Mouse (Mus musculus) megakaryocyte-erythroid progenitor cell, adult 5-6 weeks (primary cell): ENCODE measurements around the gene Cdh13. TPM values are rescaled to one million over a fixed set of nuclear protein-coding genes. Genes with fewer than 3 reads are reported as not detected.
A peak's percentile ranks its signal among the peaks of the same experiment; 100 is the strongest.

ENCODE experiments used
- ATAC-seq: replicated peaks from 2 replicates; pipeline ENCODE4 v1.8.0; 2016; ENCODE audit warnings: mild to moderate bottlenecking, inconsistent platforms; ENCODE audit not compliant: severe bottlenecking, poor library complexity, low FRiP score, low TSS enrichment
- total RNA-seq, 2 experiments: library from RNA; stranded (forward) in 1 of 2; stranded (reverse) in 1 of 2; fragments of 200-1000, 215-1000 nt in 1 of 2; fragments of >200 nt in 1 of 2; fragmentation: Nextera tagmentation in 1 of 2; gene quantifications; 2 replicates each; pipeline ENCODE4 v1.2.3; 2014 to 2017

Cdh13 gene
- total RNA-seq, 2 experiments from 2014 or later = not detected

- no peak for ATAC-seq
Measured at GRCm38 (mm10) chr8:119258642-119259041, 975.1 kb downstream of the Cdh13 start.

GRCm38 (mm10) chr8:119263750-119264149, 980.2 kb downstream of the Cdh13 start:
- ATAC-seq = no peak

- no peak for ATAC-seq
Measured at GRCm38 (mm10) chr8:119266304-119266703, 982.8 kb downstream of the Cdh13 start.

DNA sequence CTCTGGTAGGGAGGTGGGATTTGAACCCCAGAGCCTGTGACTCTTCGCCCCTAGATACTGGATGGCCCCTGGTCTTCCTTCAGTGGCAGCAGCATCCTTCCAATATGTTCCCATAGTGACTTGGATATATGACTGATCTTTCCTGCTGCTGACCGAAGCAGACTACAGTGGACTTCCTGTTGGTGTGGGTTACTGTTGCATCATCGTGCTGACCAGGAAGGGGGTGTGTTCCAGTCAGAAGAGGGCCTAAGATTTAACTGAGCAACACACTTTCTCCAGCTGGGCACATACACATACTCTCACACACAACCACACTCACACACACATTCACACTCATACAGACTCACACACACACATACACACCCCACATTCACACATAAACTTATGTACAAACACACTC, 986.0 kb downstream of the Cdh13 start:
- no peak for ATAC-seq

- ATAC-seq = no peak
Measured at GRCm38 (mm10) chr8:119270371-119270770, 986.8 kb downstream of the Cdh13 start.

- ATAC-seq = no peak
Measured at GRCm38 (mm10) chr8:119272891-119273290, 989.4 kb downstream of the Cdh13 start.

DNA sequence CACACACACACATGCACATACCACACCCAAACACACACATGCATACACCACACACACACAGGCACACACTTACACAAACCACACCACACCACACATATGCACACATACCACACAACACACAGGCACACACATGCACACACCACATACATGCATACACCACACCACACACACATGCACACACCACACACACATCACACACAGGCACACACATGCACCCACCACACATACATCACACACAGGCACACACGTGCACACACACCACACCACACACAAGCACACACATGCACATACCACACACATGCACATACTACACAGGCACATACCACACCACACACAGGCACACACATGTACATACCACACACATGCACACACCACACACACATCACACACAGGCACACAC, 991.9 kb downstream of the Cdh13 start:
- no peak for ATAC-seq

GRCm38 (mm10) chr8:119277047-119277451, 993.5 kb downstream of the Cdh13 start:
- no peak for ATAC-seq

- no peak for ATAC-seq
Measured at GRCm38 (mm10) chr8:119281761-119282160, 998.2 kb downstream of the Cdh13 start.

DNA sequence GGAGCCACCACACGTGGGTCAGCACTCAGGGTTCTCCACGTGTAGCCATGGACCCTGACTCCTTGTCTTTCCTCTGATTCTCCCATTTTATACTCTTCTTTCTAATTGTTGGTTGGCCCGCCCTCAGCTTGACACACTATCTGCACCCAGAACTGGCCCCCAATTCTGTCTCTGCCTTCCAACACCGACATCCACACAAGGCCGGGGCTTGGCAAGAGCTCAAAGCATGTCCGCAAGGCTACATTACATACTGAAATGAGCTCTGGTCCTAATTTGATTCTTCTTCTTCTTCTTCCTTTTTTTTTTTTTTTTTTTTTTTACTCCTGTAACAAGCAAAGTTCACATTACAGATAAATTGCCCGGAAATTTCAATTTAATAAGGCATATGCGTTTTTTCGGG, 1001.0 kb downstream of the Cdh13 start:
- ATAC-seq = no peak

- ATAC-seq = no peak
Measured at GRCm38 (mm10) chr8:119284920-119285319, 1001.4 kb downstream of the Cdh13 start.

DNA sequence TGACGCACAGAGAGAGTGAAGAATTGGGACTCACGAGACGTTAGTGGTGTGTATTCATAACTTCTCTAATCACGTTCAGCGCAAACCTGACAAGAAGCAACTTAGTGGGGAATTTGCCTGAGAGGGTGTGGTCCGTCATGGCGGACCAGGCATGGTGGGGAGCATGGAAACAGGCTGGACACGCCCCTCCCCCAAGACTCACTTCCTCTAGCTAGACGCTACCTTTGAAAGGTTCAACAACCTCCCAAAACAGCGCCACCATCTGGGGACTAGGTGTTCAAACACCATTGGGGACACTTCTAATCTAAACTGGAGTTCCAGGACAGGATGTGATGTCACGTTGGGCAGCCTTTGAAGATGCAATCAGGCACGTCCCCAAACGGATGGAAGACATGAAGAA, 1011.9 kb downstream of the Cdh13 start:
- ATAC-seq = no peak

DNA sequence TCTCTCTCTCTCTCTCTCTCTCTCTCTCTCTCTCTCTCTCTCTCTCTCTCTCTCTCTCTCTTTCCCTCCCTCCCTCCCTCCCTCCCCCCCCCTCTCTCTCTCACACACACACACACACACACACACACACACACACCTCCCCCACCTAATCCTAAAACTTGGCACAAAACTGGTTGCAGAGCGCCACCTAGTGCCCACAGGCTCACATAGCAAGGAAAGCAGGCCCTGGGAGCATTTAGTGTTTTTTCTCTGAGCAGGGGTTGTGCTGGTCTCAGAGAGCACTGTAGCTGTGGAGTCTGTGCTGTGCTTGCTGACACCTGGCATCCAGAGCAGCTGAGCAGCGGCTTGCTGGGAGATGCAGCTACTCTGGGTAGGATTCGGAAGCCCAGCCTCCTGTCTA, 1014.2 kb downstream of the Cdh13 start:
- peak; percentile 47; the same call in 1 of the 2 replicates for ATAC-seq

- no peak for ATAC-seq
Measured at GRCm38 (mm10) chr8:119300335-119300734, 1016.8 kb downstream of the Cdh13 start.

GRCm38 (mm10) chr8:119304196-119304595, 1020.7 kb downstream of the Cdh13 start:
- no peak for ATAC-seq

GRCm38 (mm10) chr8:119311412-119311811, 1027.9 kb downstream of the Cdh13 start:
- ATAC-seq = 0 out of 2 replicates have a peak, but pooled peaks have one; percentile 51

DNA sequence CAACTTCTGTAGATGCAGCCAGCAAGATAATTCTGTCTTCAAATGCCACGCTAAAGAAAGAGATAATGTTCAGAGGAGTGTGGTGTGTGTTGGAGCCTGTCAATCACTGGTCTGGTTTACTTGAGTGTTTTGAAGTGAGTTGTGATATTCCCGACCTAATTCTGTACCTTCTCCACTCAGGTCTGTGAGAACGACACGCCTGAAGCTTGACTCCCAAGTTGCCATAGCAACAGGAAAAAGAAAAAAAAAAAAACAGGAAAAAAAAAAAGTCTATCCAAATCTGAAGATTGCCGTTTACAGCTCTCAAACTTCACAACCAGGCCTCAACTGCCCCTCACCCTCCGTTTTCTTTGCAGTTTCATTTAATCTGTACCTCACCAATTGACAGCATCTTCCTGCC, 1039.7 kb downstream of the Cdh13 start:
- ATAC-seq = no peak

GRCm38 (mm10) chr8:119339546-119339945, 1056.0 kb downstream of the Cdh13 start:
- ATAC-seq = no peak

GRCm38 (mm10) chr8:119343606-119344005, 1060.1 kb downstream of the Cdh13 start:
- ATAC-seq = no peak

- peak; percentile 98 for ATAC-seq
Measured at GRCm38 (mm10) chr8:119344190-119344856, 1060.8 kb downstream of the Cdh13 start, which contains the start of gene Hsbp1. Gene Hsbp1, plus strand, starts transcription at chr8:119344488.

DNA sequence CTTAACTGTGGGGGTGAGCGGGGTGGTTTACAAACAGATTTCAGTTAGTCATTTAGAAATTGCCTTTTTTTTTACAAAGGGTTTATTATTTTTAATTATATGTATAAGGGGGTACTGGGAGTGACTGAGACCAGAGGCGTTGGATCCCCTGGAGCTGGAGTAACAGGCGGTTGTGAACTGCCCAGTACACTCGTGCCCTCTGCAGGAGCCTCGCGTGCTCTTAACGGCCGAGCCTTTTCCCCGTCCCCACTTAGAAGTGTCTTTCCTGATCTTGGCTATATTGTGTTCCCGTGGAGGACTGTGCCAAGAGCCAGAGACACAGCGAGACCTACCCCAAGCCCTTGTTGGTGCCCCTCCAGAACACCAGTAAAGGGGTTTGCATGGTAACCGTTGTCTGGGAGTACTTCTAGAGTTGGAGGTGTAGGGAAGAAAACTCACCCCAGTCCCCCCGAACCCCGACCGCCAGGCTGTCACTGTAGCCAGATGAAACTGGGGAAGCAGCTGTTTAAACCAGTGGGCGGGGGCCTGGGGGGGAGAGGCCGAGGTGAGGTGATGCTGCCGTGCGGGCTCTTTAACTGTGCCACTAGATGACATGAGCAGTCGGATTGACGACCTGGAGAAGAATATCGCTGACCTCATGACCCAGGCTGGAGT, 1061.6 kb downstream of the Cdh13 start:
- peak; percentile 20; the same call in 1 of the 2 replicates for ATAC-seq
